Mouse (Mus musculus): ENCODE measurements at regions not wholly inside any gene's neighbourhood (a gene's known extent, or its start where the extent isn't known, plus 50 kb on each side); places are given as distances from the start of the nearest gene placed in this dataset.

GRCm38 (mm10) chr14:21932771-21933170 is 56.6 kb downstream of the Zfp503 start:
- DNase-seq (ENCODE audit: low spot score) (no peak), ATAC-seq (ENCODE audit: low FRiP score) (no peak)
- no peak overlapping the region for H3K4me2 ChIP-seq (replicated peaks)
- no peaks in the 10 kb centered on the region for H3K4me1 ChIP-seq (replicated peaks; ENCODE audit: control insufficient read depth, insufficient read depth, low read length)
- H3K27ac ChIP-seq: no peak overlapping the region
- no peaks in the 10 kb centered on the region for H3K36me3 ChIP-seq (replicated peaks; ENCODE audit: control insufficient read depth, insufficient read depth)
- H3K27me3 ChIP-seq (ENCODE audit: control insufficient read depth, insufficient read depth, low read length): no peaks in the 10 kb centered on the region
- H3K9me3 ChIP-seq (ENCODE audit: control insufficient read depth, low read length): no peaks in the 10 kb centered on the region
- 79% methylated on average over 2 of the region's 2 CpGs for whole genome bisulfite sequencing
- no peak overlapping the region for H3K4me3 ChIP-seq (replicated peaks; ENCODE audit: low read length)
- H3K9ac ChIP-seq: no peak overlapping the region

GRCm38 (mm10) chr14:21931944-21932343 is 57.5 kb downstream of the Zfp503 start:
- Histone ChIP-seq H3K4me2 (replicated peaks) (no peak overlapping the region), H3K9me3 (ENCODE audit: control insufficient read depth, low read length) (no peaks in the 10 kb centered on the region), H3K9ac (no peak overlapping the region), H3K36me3 (replicated peaks; ENCODE audit: control insufficient read depth, insufficient read depth) (no peaks in the 10 kb centered on the region), H3K4me3 (replicated peaks; ENCODE audit: low read length) (no peak overlapping the region), H3K4me1 (replicated peaks; ENCODE audit: control insufficient read depth, insufficient read depth, low read length) (no peaks in the 10 kb centered on the region), H3K27ac (no peak overlapping the region), H3K27me3 (ENCODE audit: control insufficient read depth, insufficient read depth, low read length) (no peaks in the 10 kb centered on the region)
- WGBS: 77% methylated on average over 7 of the region's 7 CpGs
- DNase-seq (ENCODE audit: low spot score) (no peak), ATAC-seq (ENCODE audit: low FRiP score) (no peak)

GRCm38 (mm10) chr14:21929048-21929447 is 60.4 kb downstream of the Zfp503 start:
- ATAC-seq (ENCODE audit: low FRiP score) (no peak), DNase-seq (ENCODE audit: low spot score) (no peak)
- H3K27me3 ChIP-seq (ENCODE audit: control insufficient read depth, insufficient read depth, low read length): no peaks in the 10 kb centered on the region
- no peaks in the 10 kb centered on the region for H3K4me1 ChIP-seq (replicated peaks; ENCODE audit: control insufficient read depth, insufficient read depth, low read length)
- H3K4me2 ChIP-seq (replicated peaks): no peak overlapping the region
- H3K9ac ChIP-seq: no peak overlapping the region
- no peaks in the 10 kb centered on the region for H3K9me3 ChIP-seq (ENCODE audit: control insufficient read depth, low read length)
- no peak overlapping the region for H3K27ac ChIP-seq
- H3K36me3 ChIP-seq (replicated peaks; ENCODE audit: control insufficient read depth, insufficient read depth): no peaks in the 10 kb centered on the region
- no peak overlapping the region for H3K4me3 ChIP-seq (replicated peaks; ENCODE audit: low read length)
- 86% methylated on average over 5 of the region's 5 CpGs for WGBS

- Histone ChIP-seq H3K9me3 (ENCODE audit: control insufficient read depth, low read length) (no peaks in the 10 kb centered on the region), H3K36me3 (replicated peaks; ENCODE audit: control insufficient read depth, insufficient read depth) (no peaks in the 10 kb centered on the region), H3K27ac (no peak overlapping the region), H3K4me2 (replicated peaks) (no peak overlapping the region), H3K27me3 (ENCODE audit: control insufficient read depth, insufficient read depth, low read length) (no peaks in the 10 kb centered on the region), H3K9ac (no peak overlapping the region), H3K4me1 (replicated peaks; ENCODE audit: control insufficient read depth, insufficient read depth, low read length) (no peaks in the 10 kb centered on the region), H3K4me3 (replicated peaks; ENCODE audit: low read length) (no peak overlapping the region)
- no peak for DNase-seq (ENCODE audit: low spot score)
- ATAC-seq (ENCODE audit: low FRiP score): no peak
- WGBS: 86% methylated on average over 3 of the region's 3 CpGs
Observed at GRCm38 (mm10) chr14:21916671-21917070, 67.9 kb upstream of the Comtd1 start.

- H3K27ac ChIP-seq: 0 out of 2 replicates have a peak overlapping the region, but pooled peaks have one; percentile 58
- H3K36me3 ChIP-seq (replicated peaks; ENCODE audit: control insufficient read depth, insufficient read depth): no peaks in the 10 kb centered on the region
- no peak overlapping the region for H3K9ac ChIP-seq
- H3K4me2 ChIP-seq (replicated peaks): peak overlapping the region; percentile 12; the same call in 1 of the 2 replicates
- H3K4me1 ChIP-seq (replicated peaks; ENCODE audit: control insufficient read depth, insufficient read depth, low read length): peaks cover 23% of the 10 kb centered on the region
- WGBS: 39% methylated on average over 18 of the region's 18 CpGs
- DNase-seq (ENCODE audit: low spot score): peak; percentile 62
- no peak for ATAC-seq (ENCODE audit: low FRiP score)
- no peaks in the 10 kb centered on the region for H3K9me3 ChIP-seq (ENCODE audit: control insufficient read depth, low read length)
- no peaks in the 10 kb centered on the region for H3K27me3 ChIP-seq (ENCODE audit: control insufficient read depth, insufficient read depth, low read length)
- H3K4me3 ChIP-seq (replicated peaks; ENCODE audit: low read length): no peak overlapping the region
Observed at GRCm38 (mm10) chr14:21904498-21905395, 56.0 kb upstream of the Comtd1 start.

GRCm38 (mm10) chr14:21903562-21904497 is 55.1 kb upstream of the Comtd1 start:
- WGBS: 20% methylated on average over 23 of the region's 23 CpGs
- Histone ChIP-seq H3K9me3 (ENCODE audit: control insufficient read depth, low read length) (no peaks in the 10 kb centered on the region), H3K4me2 (replicated peaks) (peak overlapping the region; percentile 33), H3K27ac (peak overlapping the region; percentile 58), H3K4me1 (replicated peaks; ENCODE audit: control insufficient read depth, insufficient read depth, low read length) (peaks cover 23% of the 10 kb centered on the region), H3K4me3 (replicated peaks; ENCODE audit: low read length) (no peak overlapping the region), H3K36me3 (replicated peaks; ENCODE audit: control insufficient read depth, insufficient read depth) (no peaks in the 10 kb centered on the region), H3K27me3 (ENCODE audit: control insufficient read depth, insufficient read depth, low read length) (no peaks in the 10 kb centered on the region), H3K9ac (0 out of 2 replicates have a peak overlapping the region, but pooled peaks have one; percentile 20)
- peak; percentile 77 for DNase-seq (ENCODE audit: low spot score)
- ATAC-seq (ENCODE audit: low FRiP score): peak; percentile 62; the same call in 1 of the 2 replicates

- no peak for DNase-seq (ENCODE audit: low spot score)
- Histone ChIP-seq H3K4me1 (replicated peaks; ENCODE audit: control insufficient read depth, insufficient read depth, low read length) (peaks cover 23% of the 10 kb centered on the region), H3K4me2 (replicated peaks) (no peak overlapping the region), H3K36me3 (replicated peaks; ENCODE audit: control insufficient read depth, insufficient read depth) (no peaks in the 10 kb centered on the region), H3K27ac (no peak overlapping the region), H3K4me3 (replicated peaks; ENCODE audit: low read length) (no peak overlapping the region), H3K27me3 (ENCODE audit: control insufficient read depth, insufficient read depth, low read length) (no peaks in the 10 kb centered on the region), H3K9ac (no peak overlapping the region), H3K9me3 (ENCODE audit: control insufficient read depth, low read length) (no peaks in the 10 kb centered on the region)
- no peak for ATAC-seq (ENCODE audit: low FRiP score)
- 75% methylated on average over 1 of the region's 1 CpGs for WGBS
Observed at GRCm38 (mm10) chr14:21902856-21903255, 54.1 kb upstream of the Comtd1 start.

GRCm38 (mm10) chr14:21902456-21902855 is 53.7 kb upstream of the Comtd1 start:
- Histone ChIP-seq H3K9ac (no peak overlapping the region), H3K4me3 (replicated peaks; ENCODE audit: low read length) (no peak overlapping the region), H3K36me3 (replicated peaks; ENCODE audit: control insufficient read depth, insufficient read depth) (no peaks in the 10 kb centered on the region), H3K27ac (no peak overlapping the region), H3K4me1 (replicated peaks; ENCODE audit: control insufficient read depth, insufficient read depth, low read length) (peaks cover 23% of the 10 kb centered on the region), H3K4me2 (replicated peaks) (no peak overlapping the region), H3K27me3 (ENCODE audit: control insufficient read depth, insufficient read depth, low read length) (no peaks in the 10 kb centered on the region), H3K9me3 (ENCODE audit: control insufficient read depth, low read length) (no peaks in the 10 kb centered on the region)
- whole genome bisulfite sequencing: 79% methylated on average over 3 of the region's 3 CpGs
- no peak for DNase-seq (ENCODE audit: low spot score)
- ATAC-seq (ENCODE audit: low FRiP score): no peak

GRCm38 (mm10) chr14:21900951-21901350 is 52.2 kb upstream of the Comtd1 start:
- H3K4me1 ChIP-seq (replicated peaks; ENCODE audit: control insufficient read depth, insufficient read depth, low read length): peaks cover 23% of the 10 kb centered on the region
- WGBS: 84% methylated on average over 2 of the region's 2 CpGs
- no peak overlapping the region for H3K4me2 ChIP-seq (replicated peaks)
- no peaks in the 10 kb centered on the region for H3K36me3 ChIP-seq (replicated peaks; ENCODE audit: control insufficient read depth, insufficient read depth)
- no peaks in the 10 kb centered on the region for H3K27me3 ChIP-seq (ENCODE audit: control insufficient read depth, insufficient read depth, low read length)
- no peak overlapping the region for H3K4me3 ChIP-seq (replicated peaks; ENCODE audit: low read length)
- DNase-seq (ENCODE audit: low spot score) (no peak), ATAC-seq (ENCODE audit: low FRiP score) (no peak)
- H3K27ac ChIP-seq: no peak overlapping the region
- H3K9me3 ChIP-seq (ENCODE audit: control insufficient read depth, low read length): no peaks in the 10 kb centered on the region
- no peak overlapping the region for H3K9ac ChIP-seq
